Mouse (Mus musculus): ENCODE measurements around the gene Snrpa. TPM values are rescaled to one million over a fixed set of nuclear protein-coding genes. Genes with fewer than 3 reads are reported as not detected.

Gene Snrpa
- polyA plus RNA-seq, 1 experiment from 2014 or later: 320 TPM

DNA sequence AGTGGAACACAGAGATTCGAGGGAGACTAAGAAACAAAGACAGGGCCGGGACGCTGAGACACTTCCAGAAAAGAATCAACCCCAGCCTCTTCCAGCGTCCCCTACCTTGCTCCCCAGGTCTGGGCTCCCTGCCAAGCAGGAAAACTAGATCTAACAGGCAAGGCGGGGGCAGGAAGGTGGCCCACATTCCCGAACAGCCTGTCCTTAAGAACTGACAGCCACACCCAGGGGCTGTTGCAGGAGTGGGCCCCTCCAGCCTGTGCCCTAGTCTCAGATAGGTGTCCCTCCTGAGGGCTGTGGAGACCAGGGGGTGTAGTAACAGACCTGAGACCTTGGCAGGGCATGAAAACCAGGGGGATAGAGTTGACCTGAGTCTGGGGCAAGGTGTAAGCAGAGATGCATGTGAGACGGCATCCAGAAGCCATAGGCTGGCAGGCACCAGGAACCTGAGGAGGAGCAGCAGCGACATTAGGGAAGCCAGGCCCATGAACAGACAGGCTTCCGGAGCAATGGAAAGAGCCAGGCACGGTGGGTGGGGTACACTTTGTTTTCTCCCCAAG lies 42.8 kb downstream of the Snrpa start, which contains the start of gene Cyp2t4:
Gene Cyp2t4 (plus strand): TSS at position 510 of the 560 bp plus-strand sequence.
- H3K9me3 ChIP-seq (ENCODE audit: low read depth, low read length): no peaks in the 10 kb centered on the region

More for the DNA sequence above, 42.8 kb downstream of the Snrpa start, which contains the start of gene Cyp2t4:
- peak; percentile 66 for ATAC-seq (ENCODE audit: insufficient read depth)
- peaks cover 16% of the 10 kb centered on the region for H3K36me3 ChIP-seq (ENCODE audit: insufficient read depth)
- no peaks in the 10 kb centered on the region for H3K27me3 ChIP-seq (ENCODE audit: insufficient read depth, low read length)
- no peaks in the 10 kb centered on the region for H3K4me1 ChIP-seq (ENCODE audit: insufficient read depth)
- DNase-seq: peak; percentile 76
- no peak within 1 kb of the TSS for H3K4me2 ChIP-seq
- no peak within 1 kb of the TSS for H3K9ac ChIP-seq
- TF ChIP-seq CTCF (IDR thresholded peaks at IDR 0.05; ENCODE audit: low read depth): no peak
- WGBS: 47% methylated on average over 10 of the region's 10 CpGs
- H3K27ac ChIP-seq (ENCODE audit: low read depth): peak within 1 kb of the TSS; percentile 65; the same call in 1 of the 2 replicates
- H3K4me3 ChIP-seq (ENCODE audit: low read depth, low read length): no peak within 1 kb of the TSS

MicroRNAs within 50 kb of the gene (microRNA counts, 519-probe panel; counts per million panel counts)
- microRNA mmu-miR-1191: 30.5 counts per million

Small RNA genes lying within 50 kb of the gene (microRNA-seq; reads per million reads assigned to microRNA genes)
- gene Mir1191 (ENCODE audit: borderline number of aligned reads) (2.6 reads per million, percentile 6 among the genes with 10 or more reads in this experiment), gene Mir3101 (ENCODE audit: borderline number of aligned reads) (0.95 reads per million)

Other genes starting within 250 kb of the Snrpa start
- not detected in 2 replicates for gene Cyp2a12, start 167.2 kb downstream of the Snrpa start, polyA plus RNA-seq (2014; fragmentation: Nextera tagmentation; extraction: Ambion mirVana)
- gene Cyp2f2, start 76.4 kb downstream of the Snrpa start, polyA plus RNA-seq (2014; fragmentation: Nextera tagmentation; extraction: Ambion mirVana): 9.3 and 12.3 TPM in 2 replicates
- 0.11 and 0.20 TPM in 2 replicates for gene Cyp2t4, start 42.6 kb downstream of the Snrpa start, polyA plus RNA-seq (2014; fragmentation: Nextera tagmentation; extraction: Ambion mirVana)
- gene Egln2, start 29.5 kb downstream of the Snrpa start, polyA plus RNA-seq (2014; fragmentation: Nextera tagmentation; extraction: Ambion mirVana): 48.4 and 50.0 TPM in 2 replicates
- 59.4 and 62.1 TPM in 2 replicates for gene Rab4b, start 17.4 kb downstream of the Snrpa start, polyA plus RNA-seq (2014; fragmentation: Nextera tagmentation; extraction: Ambion mirVana)
- 0.55 and 1.5 TPM in 2 replicates for gene Gm21983, start 15.2 kb downstream of the Snrpa start, polyA plus RNA-seq (2014; fragmentation: Nextera tagmentation; extraction: Ambion mirVana)
- gene Mia, start 15.1 kb downstream of the Snrpa start, polyA plus RNA-seq (2014; fragmentation: Nextera tagmentation; extraction: Ambion mirVana): 155 and 161 TPM in 2 replicates
- 3.2 and 3.8 TPM in 2 replicates for gene BC024978, start 490 bp downstream of the Snrpa start, polyA plus RNA-seq (2014; fragmentation: Nextera tagmentation; extraction: Ambion mirVana)
- 5.4 and 5.9 TPM in 2 replicates for gene Itpkc, start 32.4 kb upstream of the Snrpa start, polyA plus RNA-seq (2014; fragmentation: Nextera tagmentation; extraction: Ambion mirVana)
- 12.8 and 13.7 TPM in 2 replicates for gene Coq8b, start 36.8 kb upstream of the Snrpa start, polyA plus RNA-seq (2014; fragmentation: Nextera tagmentation; extraction: Ambion mirVana)
- gene Numbl, start 62.2 kb upstream of the Snrpa start, polyA plus RNA-seq (2014; fragmentation: Nextera tagmentation; extraction: Ambion mirVana): 15.2 and 16.2 TPM in 2 replicates
- 73.5 and 86.0 TPM in 2 replicates for gene Ltbp4, start 141.4 kb upstream of the Snrpa start, polyA plus RNA-seq (2014; fragmentation: Nextera tagmentation; extraction: Ambion mirVana)
- gene Shkbp1, start 159.7 kb upstream of the Snrpa start, polyA plus RNA-seq (2014; fragmentation: Nextera tagmentation; extraction: Ambion mirVana): 45.1 and 53.5 TPM in 2 replicates
- 0.73 and 1.6 TPM in 2 replicates for gene Gm20479, start 161.1 kb upstream of the Snrpa start, polyA plus RNA-seq (2014; fragmentation: Nextera tagmentation; extraction: Ambion mirVana)